Mouse (Mus musculus): ENCODE data around the gene Cntn5. TPM values are rescaled to one million over a fixed set of nuclear protein-coding genes. Genes with fewer than 3 reads are reported as not detected.

Gene Cntn5
- total and polyA plus RNA-seq, 3 experiments, result not detected

DNA sequence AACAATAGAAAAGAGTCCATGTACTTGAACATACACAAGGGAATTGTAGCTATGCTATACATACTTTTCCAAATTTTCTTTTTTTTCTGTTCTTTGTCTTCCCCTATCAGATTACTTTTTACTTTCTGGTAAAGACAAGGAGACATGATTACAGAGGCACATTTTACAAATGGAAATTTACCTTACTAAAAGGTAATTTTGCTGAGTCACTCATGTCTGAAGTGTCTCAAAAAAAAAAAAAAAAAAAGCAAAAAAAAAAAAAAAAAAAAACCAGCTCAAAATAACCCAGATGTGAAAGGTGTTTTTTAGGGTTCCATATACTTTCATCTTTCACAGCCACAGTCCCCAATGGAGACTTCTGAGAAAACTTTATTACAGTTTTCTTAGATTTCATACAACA, 492.5 kb downstream of the Cntn5 start:
- Histone ChIP-seq H3K4me2 (ENCODE audit: insufficient read depth, low read depth, poor library complexity, severe bottlenecking) (no peak overlapping the region), H3K27me3 (replicated peaks) (no peaks in the 10 kb centered on the region), H3K9me3 (replicated peaks; ENCODE audit: low read length) (no peaks in the 10 kb centered on the region), H3K79me2 (replicated peaks; ENCODE audit: control insufficient read depth, extremely low read depth, insufficient read depth, poor library complexity, severe bottlenecking) (no peaks in the 10 kb centered on the region), H3K4me1 (ENCODE audit: control insufficient read depth in 1 of 2, insufficient read depth in 2 of 2) (no peaks in the 10 kb centered on the region), H3K36me3 (replicated peaks in 1 of 2; ENCODE audit: control insufficient read depth in 1 of 2, insufficient read depth in 1 of 2, low read length in 1 of 2) (no peaks in the 10 kb centered on the region), H3K27ac (ENCODE audit: insufficient read depth, low read depth) (no peak overlapping the region), H3K9ac (ENCODE audit: insufficient read depth, low read depth) (no peak overlapping the region), H3K4me3 (replicated peaks in 1 of 3; ENCODE audit: low read depth in 2 of 3, low read length in 2 of 3, poor library complexity in 1 of 3) (no peak overlapping the region)
- in situ Hi-C loops (cut with MboI; ENCODE audit: low pct_ligation_motif_present, low pct_unique_long_range_greater_than_20kb, low sequenced_read_pairs), result no loop called here
- no peak for DNase-seq (ENCODE audit: extremely low read depth)
- dilution Hi-C loops (cut with MboI; ENCODE audit: extremely low pct_ligation_motif_present, extremely low pct_unique_long_range_greater_than_20kb, low sequenced_read_pairs), result no loop called here
- no peak for TF ChIP-seq MAFK (IDR thresholded peaks at IDR 0.05; ENCODE audit: insufficient replicate concordance, low read length)
- no peak for TF ChIP-seq IRF4 (IDR thresholded peaks at IDR 0.05; ENCODE audit: low read depth, low read length)
- no peak for TF ChIP-seq UBTF (IDR thresholded peaks at IDR 0.05; ENCODE audit: low read depth, low read length)
- TF ChIP-seq ZNF384 (IDR thresholded peaks at IDR 0.05; ENCODE audit: low read depth, low read length), result peak; percentile 31; the same call in 1 of the 2 replicates
- TF ChIP-seq SMC3 (IDR thresholded peaks at IDR 0.05; ENCODE audit: low read depth, low read length), result no peak
- no peak for TF ChIP-seq ZKSCAN1 (IDR thresholded peaks at IDR 0.05; ENCODE audit: borderline replicate concordance, low read depth, low read length)

DNA sequence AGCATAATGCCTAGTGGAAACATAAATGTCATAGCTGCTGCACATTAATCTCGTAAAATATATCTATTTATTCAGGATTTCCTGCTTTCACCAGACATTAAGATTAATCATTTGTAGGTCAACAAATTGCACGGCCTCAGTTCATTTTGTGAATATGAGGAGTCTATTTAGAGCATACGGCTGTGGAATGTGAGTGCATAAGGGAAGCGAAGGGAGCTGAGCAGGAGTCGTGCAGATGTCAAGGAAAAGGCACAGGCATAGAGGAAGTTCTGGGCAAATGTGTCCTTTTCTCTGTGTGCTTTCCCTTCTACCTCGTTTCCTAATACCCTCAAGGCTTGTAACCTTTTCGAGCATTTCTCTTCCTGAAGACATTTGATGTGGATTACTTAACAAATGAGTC, 504.5 kb downstream of the Cntn5 start:
- no peak overlapping the region for H3K27ac ChIP-seq (ENCODE audit: insufficient read depth, low read depth)
- TF ChIP-seq EP300 (IDR thresholded peaks at IDR 0.05; ENCODE audit: low read length) (no peak), CTCF (conservative IDR thresholded peaks at IDR 0.05 in 1 of 2, IDR thresholded peaks at IDR 0.05 in 1 of 2; ENCODE audit: low read depth in 2 of 2, low read length in 2 of 2) (no peak), MXI1 (IDR thresholded peaks at IDR 0.05; ENCODE audit: low read depth, low read length) (no peak)
- in situ Hi-C loops (cut with MboI; ENCODE audit: low pct_ligation_motif_present, low pct_unique_long_range_greater_than_20kb, low sequenced_read_pairs), result no loop called here
- no peak overlapping the region for H3K4me2 ChIP-seq (ENCODE audit: insufficient read depth, low read depth, poor library complexity, severe bottlenecking)
- H3K4me1 ChIP-seq (ENCODE audit: control insufficient read depth in 1 of 2, insufficient read depth in 2 of 2), result no peaks in the 10 kb centered on the region
- dilution Hi-C loops (cut with MboI; ENCODE audit: extremely low pct_ligation_motif_present, extremely low pct_unique_long_range_greater_than_20kb, low sequenced_read_pairs), result no loop called here
- DNase-seq (ENCODE audit: extremely low read depth), result no peak
- H3K36me3 ChIP-seq (replicated peaks in 1 of 2; ENCODE audit: control insufficient read depth in 1 of 2, insufficient read depth in 1 of 2, low read length in 1 of 2), result no peaks in the 10 kb centered on the region
- no peak overlapping the region for H3K4me3 ChIP-seq (replicated peaks in 1 of 3; ENCODE audit: low read depth in 2 of 3, low read length in 2 of 3, poor library complexity in 1 of 3)
- H3K79me2 ChIP-seq (replicated peaks; ENCODE audit: control insufficient read depth, extremely low read depth, insufficient read depth, poor library complexity, severe bottlenecking), result no peaks in the 10 kb centered on the region
- no peaks in the 10 kb centered on the region for H3K9me3 ChIP-seq (replicated peaks; ENCODE audit: low read length)
- H3K27me3 ChIP-seq (replicated peaks), result no peaks in the 10 kb centered on the region
- no peak overlapping the region for H3K9ac ChIP-seq (ENCODE audit: insufficient read depth, low read depth)

DNA sequence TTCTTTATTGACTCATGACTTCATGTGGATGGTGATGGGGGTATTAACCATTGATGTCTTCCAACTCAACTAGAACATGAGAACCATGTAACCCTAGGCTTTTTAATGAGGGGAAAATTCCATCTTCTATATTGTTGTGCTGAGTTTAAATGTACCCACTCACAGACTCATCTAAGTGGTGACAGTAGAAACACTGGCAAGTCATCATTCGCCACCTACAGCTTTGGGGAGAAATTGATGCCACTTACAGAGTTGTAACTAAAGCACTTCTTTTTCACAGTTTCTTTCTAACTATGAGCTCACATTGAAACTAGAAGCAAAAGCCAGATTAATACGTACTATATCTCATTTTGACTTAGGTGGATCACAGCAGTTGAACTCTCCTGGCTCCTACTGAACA, 514.7 kb downstream of the Cntn5 start:
- H3K27me3 ChIP-seq (replicated peaks), result no peaks in the 10 kb centered on the region
- no peak for TF ChIP-seq MEF2A (IDR thresholded peaks at IDR 0.05; ENCODE audit: borderline replicate concordance, low read depth, low read length)
- no peak for TF ChIP-seq NELFE (IDR thresholded peaks at IDR 0.05; ENCODE audit: low read depth, low read length)
- no peak for TF ChIP-seq CHD2 (IDR thresholded peaks at IDR 0.05; ENCODE audit: low read length)
- TF ChIP-seq USF1 (IDR thresholded peaks at IDR 0.05; ENCODE audit: low read depth, low read length), result no peak
- TF ChIP-seq USF2 (conservative IDR thresholded peaks at IDR 0.05; ENCODE audit: low read depth, low read length), result no peak
- no peak for TF ChIP-seq MXI1 (IDR thresholded peaks at IDR 0.05; ENCODE audit: low read depth, low read length)
- no peak for TF ChIP-seq GABPA (IDR thresholded peaks at IDR 0.05; ENCODE audit: insufficient replicate concordance, low read depth, low read length)
- no peak for TF ChIP-seq MAZ (IDR thresholded peaks at IDR 0.05; ENCODE audit: low read depth, low read length)
- no peak overlapping the region for H3K9ac ChIP-seq (ENCODE audit: insufficient read depth, low read depth)
- no peaks in the 10 kb centered on the region for H3K36me3 ChIP-seq (replicated peaks in 1 of 2; ENCODE audit: control insufficient read depth in 1 of 2, insufficient read depth in 1 of 2, low read length in 1 of 2)
- H3K4me2 ChIP-seq (ENCODE audit: insufficient read depth, low read depth, poor library complexity, severe bottlenecking), result no peak overlapping the region
- H3K4me1 ChIP-seq (ENCODE audit: control insufficient read depth in 1 of 2, insufficient read depth in 2 of 2), result no peaks in the 10 kb centered on the region
- no peak for DNase-seq (ENCODE audit: extremely low read depth)
- in situ Hi-C loops (cut with MboI; ENCODE audit: low pct_ligation_motif_present, low pct_unique_long_range_greater_than_20kb, low sequenced_read_pairs) (no loop called here), dilution Hi-C loops (cut with MboI; ENCODE audit: extremely low pct_ligation_motif_present, extremely low pct_unique_long_range_greater_than_20kb, low sequenced_read_pairs) (no loop called here)
- H3K4me3 ChIP-seq (replicated peaks in 1 of 3; ENCODE audit: low read depth in 2 of 3, low read length in 2 of 3, poor library complexity in 1 of 3), result no peak overlapping the region
- no peaks in the 10 kb centered on the region for H3K79me2 ChIP-seq (replicated peaks; ENCODE audit: control insufficient read depth, extremely low read depth, insufficient read depth, poor library complexity, severe bottlenecking)
- H3K27ac ChIP-seq (ENCODE audit: insufficient read depth, low read depth), result no peak overlapping the region
- no peaks in the 10 kb centered on the region for H3K9me3 ChIP-seq (replicated peaks; ENCODE audit: low read length)

Measured in CH12.LX (cell line).